Mouse (Mus musculus) megakaryocyte, embryonic 14.5 days (primary cell): Measurements from ENCODE around the gene Slc34a3.

Experiments used
- FLI1 ChIP-seq: IDR thresholded peaks from 2 replicates; pipeline ENCODE4 v1.6.1; 2012; ENCODE audit warnings: low read length, inconsistent platforms, mixed read lengths
- GATA1 ChIP-seq: IDR thresholded peaks from 3 replicates; pipeline ENCODE4 v1.6.1; 2012; ENCODE audit warnings: mixed read lengths, low read length, inconsistent platforms, borderline replicate concordance

DNA sequence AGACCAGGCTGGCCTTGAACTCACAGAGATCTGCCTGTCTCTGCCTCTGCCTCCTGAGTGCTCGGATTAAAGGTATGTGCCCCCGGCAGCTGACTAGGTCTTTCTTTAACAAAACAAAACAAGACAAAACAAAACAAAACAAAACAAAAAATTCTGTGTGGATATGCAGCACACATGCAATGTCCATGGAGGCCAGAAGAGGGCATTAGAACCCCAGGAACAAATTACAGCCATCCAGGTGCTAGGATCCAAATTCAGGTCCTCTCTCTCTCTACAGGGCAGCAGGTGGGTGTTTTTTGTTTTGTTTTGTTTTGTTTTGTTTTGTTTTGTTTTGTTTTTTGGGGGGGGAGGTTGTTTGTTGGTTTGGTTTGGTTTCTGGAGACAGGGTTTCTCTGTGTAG, 24.7 kb upstream of the Slc34a3 start:
- TF ChIP-seq GATA1 = no peak
- TF ChIP-seq FLI1 = no peak
